Mouse (Mus musculus) liver, embryonic 11.5 days (tissue): ENCODE data around the gene Dlec1. TPM values are rescaled to one million over a fixed set of nuclear protein-coding genes. Genes with fewer than 3 reads are reported as not detected.

Source experiments
- ATAC-seq: fragments of 200-750 bp; cut with Nextera tagmentation; replicated peaks from 2 replicates; pipeline ENCODE4 v1.8.0; 2017; ENCODE audit warnings: moderate number of reproducible peaks, mild to moderate bottlenecking, moderate TSS enrichment, moderate library complexity; ENCODE audit not compliant: low FRiP score
- DNase-seq: peaks from one replicate; pipeline ENCODE4 v3.0.0-alpha.2; 2017; ENCODE audit warnings: low spot score
- H3K27ac ChIP-seq: fragments of 300-500 bp; sonication (generic); 2 replicates; pipeline ENCODE4 v1.5.1; 2014; ENCODE audit warnings: mild to moderate bottlenecking, low read depth, low read length, control low read depth
- H3K27me3 ChIP-seq: fragments of 300-500 bp; sonication (generic); replicated peaks from 2 replicates; pipeline ENCODE4 v1.6.1; 2014; ENCODE audit warnings: low read length, mixed read lengths; ENCODE audit not compliant: control insufficient read depth, insufficient read depth
- H3K36me3 ChIP-seq: fragments of 300-500 bp; sonication (generic); 2 replicates; pipeline ENCODE4 v1.6.1; 2014; ENCODE audit warnings: mild to moderate bottlenecking, low read length, moderate library complexity, mixed read lengths; ENCODE audit not compliant: control insufficient read depth, insufficient read depth
- H3K4me1 ChIP-seq: fragments of 300-500 bp; sonication (generic); replicated peaks from 2 replicates; pipeline ENCODE4 v1.6.1; 2014; ENCODE audit warnings: low read length, mixed read lengths; ENCODE audit not compliant: control insufficient read depth, insufficient read depth
- H3K4me2 ChIP-seq: fragments of 300-500 bp; sonication (generic); 2 replicates; pipeline ENCODE4 v1.6.1; 2014; ENCODE audit warnings: mild to moderate bottlenecking, control low read depth, moderate library complexity
- H3K4me3 ChIP-seq: fragments of 300-500 bp; sonication (generic); 2 replicates; pipeline ENCODE4 v1.5.1; 2014; ENCODE audit warnings: low read depth, low read length, control low read depth
- H3K9ac ChIP-seq: fragments of 300-500 bp; sonication (generic); 2 replicates; pipeline ENCODE4 v1.6.1; 2014; ENCODE audit warnings: low read depth, low read length, control low read depth
- H3K9me3 ChIP-seq: fragments of 300-500 bp; sonication (generic); 2 replicates; pipeline ENCODE4 v1.6.1; 2016; ENCODE audit warnings: low read length, inconsistent platforms, mixed read lengths; ENCODE audit not compliant: control insufficient read depth
- whole genome bisulfite sequencing: fragments of 180-500 bp; shearing (Covaris S2); extraction: QIAGEN DNeasy Blood & Tissue Kit; methylation state at CpG from one replicate; pipeline ENCODE4 v1.1.7; 2014; 5-methylcytosine and 5-hydroxymethylcytosine counted together
- polyA plus RNA-seq: library from polyadenylated mRNA; unstranded; fragments of >200 nt; fragmentation: Nextera tagmentation; extraction: Ambion mirVana; gene quantifications from 2 replicates; pipeline ENCODE4 v1.2.1, GENCODE M21; 2014

The Dlec1 gene
- polyA plus RNA-seq, 1 experiment from 2014 or later, result 0.34 TPM

DNA sequence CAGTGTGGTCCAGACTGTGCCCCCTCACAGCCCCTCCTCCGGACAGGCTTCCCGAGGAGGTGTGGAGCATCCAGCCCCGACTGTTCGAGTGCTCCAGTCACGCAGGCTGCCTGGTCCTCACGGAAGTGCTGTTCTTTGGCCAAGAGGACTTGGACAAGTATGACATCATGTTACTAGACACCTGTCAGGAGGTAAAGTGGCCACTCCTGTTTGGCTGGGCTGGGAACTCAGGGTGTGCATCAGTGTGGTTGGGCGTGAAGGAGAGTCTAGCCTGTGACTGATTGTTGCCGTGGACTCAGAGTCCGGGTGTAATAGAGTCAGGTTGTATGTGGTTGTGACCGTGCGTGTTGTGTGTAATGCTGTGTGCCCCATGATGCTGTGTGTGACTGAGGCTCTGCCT, 34.0 kb upstream of the Dlec1 start:
- WGBS, result 91% methylated on average over 11 of the region's 11 CpGs
- Histone ChIP-seq H3K9ac (no peak overlapping the region), H3K4me2 (no peak overlapping the region), H3K36me3 (no peaks in the 10 kb centered on the region), H3K4me3 (no peak overlapping the region), H3K27me3 (no peaks in the 10 kb centered on the region), H3K4me1 (no peaks in the 10 kb centered on the region), H3K9me3 (no peaks in the 10 kb centered on the region), H3K27ac (no peak overlapping the region)
- DNase-seq (no peak), ATAC-seq (no peak)

DNA sequence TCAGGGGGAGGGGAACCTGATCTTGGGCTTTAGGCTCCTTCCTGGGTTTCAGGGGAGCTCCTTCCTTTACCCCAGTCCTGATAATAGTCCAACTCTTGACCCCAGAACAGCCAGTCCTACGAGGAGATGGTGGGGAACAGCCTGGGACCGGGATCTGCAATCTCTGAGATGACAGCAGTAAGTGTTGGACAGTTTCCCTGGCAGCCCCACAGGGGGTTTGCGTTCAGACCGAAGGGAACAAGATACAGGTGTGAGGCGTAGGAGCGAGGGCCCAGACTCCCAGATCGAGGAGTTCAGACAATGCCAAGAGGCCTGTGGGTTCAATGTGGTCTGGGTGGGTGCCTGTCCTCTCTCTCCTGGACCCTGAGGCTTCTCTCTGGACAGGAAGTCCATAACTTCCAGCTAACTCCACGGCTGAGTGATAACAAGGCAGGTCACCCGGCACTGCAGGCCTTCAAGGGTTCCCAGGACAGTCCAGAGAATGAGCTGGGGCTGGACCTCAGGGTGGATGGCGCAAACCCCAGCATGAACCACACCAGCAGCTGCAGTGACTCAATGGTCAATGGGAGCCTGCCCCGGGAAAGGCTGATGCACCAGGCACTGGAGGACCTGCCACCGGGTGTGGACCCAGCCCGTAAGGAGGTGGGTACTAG, 32.0 kb upstream of the Dlec1 start:
- Histone ChIP-seq H3K4me1 (no peaks in the 10 kb centered on the region), H3K27me3 (no peaks in the 10 kb centered on the region), H3K36me3 (no peaks in the 10 kb centered on the region), H3K9me3 (no peaks in the 10 kb centered on the region), H3K27ac (no peak overlapping the region), H3K4me2 (no peak overlapping the region), H3K4me3 (no peak overlapping the region), H3K9ac (no peak overlapping the region)
- ATAC-seq, result no peak
- DNase-seq, result no peak
- 77% methylated on average over 13 of the region's 13 CpGs for WGBS

DNA sequence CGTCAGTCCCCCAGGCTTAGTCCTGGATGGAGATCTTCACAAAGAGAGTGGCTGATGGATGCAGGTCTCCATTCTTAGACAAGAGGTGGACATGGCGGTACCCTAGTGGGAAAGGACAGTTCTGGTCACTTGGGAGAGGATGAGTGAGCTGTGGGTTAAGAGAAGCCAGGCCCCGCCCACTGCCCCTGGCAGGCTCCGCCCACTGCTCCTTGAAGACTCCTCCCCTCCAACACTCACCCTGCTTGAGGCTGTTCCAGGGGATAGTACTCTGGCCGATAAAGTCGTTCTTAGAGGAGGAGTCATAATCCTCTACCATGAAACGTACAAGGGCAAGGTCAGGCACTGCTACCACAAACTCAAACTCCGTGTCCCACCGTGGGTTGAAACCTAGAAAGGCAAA, 30.5 kb upstream of the Dlec1 start:
- WGBS, result 76% methylated on average over 9 of the region's 9 CpGs
- H3K9me3 ChIP-seq, result no peaks in the 10 kb centered on the region
- no peak overlapping the region for H3K9ac ChIP-seq
- H3K4me2 ChIP-seq, result no peak overlapping the region
- no peaks in the 10 kb centered on the region for H3K36me3 ChIP-seq
- ATAC-seq (no peak), DNase-seq (no peak)
- no peak overlapping the region for H3K4me3 ChIP-seq
- H3K4me1 ChIP-seq, result no peaks in the 10 kb centered on the region
- H3K27me3 ChIP-seq, result no peaks in the 10 kb centered on the region
- no peak overlapping the region for H3K27ac ChIP-seq

DNA sequence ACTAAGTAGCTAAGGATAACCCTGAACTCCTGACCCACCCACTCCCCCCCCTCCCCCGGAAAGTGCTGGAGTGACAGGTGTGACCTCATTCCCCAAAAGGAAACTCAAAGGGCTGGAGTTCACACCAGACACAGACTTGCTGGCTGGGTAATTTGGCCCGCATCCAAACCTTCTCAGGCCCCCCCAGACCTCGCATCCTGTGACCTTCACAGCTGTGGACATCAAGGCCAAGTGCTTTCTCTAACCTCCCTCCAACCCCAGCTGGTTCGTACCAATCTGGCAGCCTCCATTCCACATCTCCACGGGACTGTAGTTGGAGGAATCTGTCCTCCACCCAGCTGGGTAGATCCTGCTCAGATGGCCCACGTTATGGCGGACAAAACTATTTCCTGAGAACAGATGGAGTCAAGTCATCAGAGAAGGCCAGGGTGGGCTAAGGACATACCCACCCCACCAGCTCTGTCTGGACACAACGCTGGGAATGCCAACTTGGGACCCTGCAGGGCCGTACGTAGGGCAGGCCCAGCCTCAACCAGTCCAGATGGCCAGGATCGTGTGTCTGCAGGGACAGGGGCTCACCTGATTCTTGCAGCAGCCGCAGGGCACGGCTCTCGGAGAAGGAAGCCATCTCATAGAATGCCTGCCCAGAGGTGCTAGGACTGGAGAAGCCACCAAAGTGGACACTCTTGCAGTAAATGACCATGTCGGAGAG, 28.9 kb upstream of the Dlec1 start:
- Histone ChIP-seq H3K9me3 (no peaks in the 10 kb centered on the region), H3K9ac (no peak overlapping the region), H3K27ac (no peak overlapping the region), H3K4me1 (no peaks in the 10 kb centered on the region), H3K4me2 (no peak overlapping the region), H3K36me3 (no peaks in the 10 kb centered on the region), H3K27me3 (no peaks in the 10 kb centered on the region), H3K4me3 (no peak overlapping the region)
- no peak for DNase-seq
- WGBS, result 83% methylated on average over 15 of the region's 15 CpGs
- ATAC-seq, result no peak

DNA sequence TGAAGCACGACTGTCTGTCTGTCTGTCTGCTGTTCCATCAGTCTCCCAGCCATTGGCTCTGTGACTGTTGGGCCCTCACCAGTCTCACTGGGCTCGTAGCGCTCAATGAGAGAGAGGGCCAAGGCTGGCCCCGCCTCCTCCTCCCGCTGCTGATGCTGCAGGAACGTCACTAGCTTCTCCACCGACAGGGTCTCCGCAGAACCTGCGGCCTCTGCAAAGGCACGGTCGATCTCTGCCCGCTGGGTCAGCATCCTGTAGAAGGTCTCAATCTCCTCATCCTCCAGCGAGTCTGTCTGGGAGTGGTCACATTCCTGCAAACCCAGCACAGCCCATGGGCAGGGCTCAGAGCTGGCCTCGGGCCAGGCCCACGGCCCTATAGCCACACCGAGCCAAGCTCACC, 26.6 kb upstream of the Dlec1 start:
- 58% methylated on average over 16 of the region's 16 CpGs for WGBS
- DNase-seq, result no peak
- Histone ChIP-seq H3K4me2 (no peak overlapping the region), H3K36me3 (no peaks in the 10 kb centered on the region; the same call in 1 of the 2 replicates), H3K4me3 (no peak overlapping the region), H3K27ac (no peak overlapping the region), H3K9me3 (no peaks in the 10 kb centered on the region), H3K27me3 (no peaks in the 10 kb centered on the region), H3K4me1 (no peaks in the 10 kb centered on the region), H3K9ac (no peak overlapping the region)
- no peak for ATAC-seq

DNA sequence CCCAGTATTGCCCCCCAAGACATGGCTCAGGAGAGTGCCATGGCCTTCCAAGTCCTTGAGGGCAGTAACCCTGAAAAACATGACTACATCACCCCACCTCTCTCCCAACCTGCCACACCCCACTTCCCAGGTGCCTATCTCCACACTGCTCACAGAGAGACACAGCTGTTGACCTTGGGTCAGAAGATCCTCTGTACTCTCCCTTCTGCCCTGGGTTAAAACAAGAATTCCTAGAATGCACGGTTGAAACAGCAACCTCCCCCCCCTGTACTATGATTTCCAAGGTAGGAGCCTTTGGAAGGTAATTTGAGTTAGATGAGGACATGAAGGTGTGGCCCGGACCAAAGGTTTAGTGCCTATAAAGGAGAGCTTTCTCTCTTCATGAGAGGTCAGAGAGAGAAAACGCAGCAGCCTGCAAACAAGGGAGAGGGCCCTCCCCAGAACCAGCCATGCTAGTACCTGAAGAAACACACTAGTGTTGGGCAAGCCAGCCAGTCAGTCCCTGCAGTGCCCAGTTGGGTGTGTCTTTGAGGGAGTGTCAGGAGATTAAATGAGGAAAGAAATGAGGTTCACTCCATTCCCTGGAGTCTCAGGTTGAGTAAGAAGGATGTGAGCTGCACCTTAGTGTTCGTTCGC, 22.1 kb upstream of the Dlec1 start:
- H3K4me3 ChIP-seq, result no peak overlapping the region
- H3K4me1 ChIP-seq, result peaks cover 4% of the 10 kb centered on the region
- no peaks in the 10 kb centered on the region; the same call in 1 of the 2 replicates for H3K36me3 ChIP-seq
- no peaks in the 10 kb centered on the region for H3K27me3 ChIP-seq
- no peak for DNase-seq
- H3K9ac ChIP-seq, result no peak overlapping the region
- ATAC-seq, result no peak
- no peak overlapping the region for H3K4me2 ChIP-seq
- no peaks in the 10 kb centered on the region for H3K9me3 ChIP-seq
- H3K27ac ChIP-seq, result no peak overlapping the region
- WGBS, result 78% methylated on average over 5 of the region's 5 CpGs

DNA sequence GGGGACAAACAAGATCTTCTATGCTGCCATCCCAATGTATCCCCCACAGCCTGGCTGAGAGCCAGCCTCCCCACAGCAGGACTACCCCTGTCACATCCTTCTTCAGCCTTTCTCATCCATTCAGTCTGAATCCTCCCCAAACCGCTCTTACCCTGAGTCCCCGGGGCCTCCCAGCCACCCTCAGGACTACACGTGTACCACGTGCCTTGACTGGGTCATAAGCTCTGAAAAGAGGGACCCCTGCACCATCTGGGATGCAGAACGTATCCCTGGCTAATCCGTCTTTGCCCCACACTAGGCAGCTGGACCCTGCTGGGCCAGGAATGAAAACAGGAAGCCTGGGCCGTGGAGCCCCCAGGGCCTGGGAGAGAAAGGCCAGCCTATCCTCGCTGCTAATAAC, 20.2 kb upstream of the Dlec1 start:
- ATAC-seq (no peak), DNase-seq (no peak)
- Histone ChIP-seq H3K9ac (peak overlapping the region; percentile 0; the same call in 1 of the 2 replicates), H3K36me3 (no peaks in the 10 kb centered on the region; the same call in 1 of the 2 replicates), H3K4me2 (no peak overlapping the region), H3K4me3 (no peak overlapping the region), H3K27me3 (no peaks in the 10 kb centered on the region), H3K9me3 (no peaks in the 10 kb centered on the region), H3K4me1 (peaks cover 4% of the 10 kb centered on the region), H3K27ac (peak overlapping the region; percentile 13; the same call in 1 of the 2 replicates)
- WGBS, result 46% methylated on average over 8 of the region's 8 CpGs

DNA sequence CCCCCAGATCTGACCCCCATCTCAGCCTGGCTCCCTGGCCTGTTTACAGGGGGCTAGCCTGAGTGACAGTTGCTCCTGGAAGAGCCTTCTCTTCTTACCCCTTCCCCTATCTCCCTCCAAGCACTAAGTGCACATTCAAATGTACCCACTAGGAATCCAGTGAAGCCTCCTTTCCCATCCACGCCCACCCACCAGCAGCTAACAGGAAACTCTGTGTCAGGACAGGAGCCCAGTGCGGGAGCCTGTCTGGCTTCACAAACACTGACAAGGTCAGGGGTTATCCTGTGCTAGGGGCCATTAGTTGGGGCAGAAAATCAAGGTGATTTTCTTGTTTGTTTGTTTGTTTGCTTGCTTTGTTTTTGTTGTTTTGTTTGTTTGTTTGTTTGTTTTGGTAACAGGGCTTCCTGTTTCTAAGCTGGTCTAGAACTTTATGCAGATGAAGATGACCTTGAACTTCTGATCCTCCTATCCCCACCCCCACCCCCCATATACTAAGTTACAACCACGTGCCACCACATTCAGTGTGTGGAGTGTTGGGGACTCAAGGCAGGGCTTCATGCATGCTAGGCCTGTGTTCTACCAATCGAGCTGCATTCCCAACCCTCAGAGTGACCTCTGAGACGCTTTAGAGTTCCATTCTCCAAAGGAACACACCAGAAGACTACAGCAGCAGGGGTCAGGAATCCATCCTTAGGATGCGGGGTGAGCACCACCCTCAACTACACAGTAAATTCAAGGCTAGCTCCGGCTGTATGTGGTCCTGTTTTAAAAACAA, 19.4 kb upstream of the Dlec1 start:
- H3K36me3 ChIP-seq, result no peaks in the 10 kb centered on the region; the same call in 1 of the 2 replicates
- peak overlapping the region; percentile 13; the same call in 1 of the 2 replicates for H3K27ac ChIP-seq
- no peaks in the 10 kb centered on the region for H3K9me3 ChIP-seq
- H3K9ac ChIP-seq, result no peak overlapping the region
- no peak for DNase-seq
- H3K4me3 ChIP-seq, result no peak overlapping the region
- H3K4me2 ChIP-seq, result no peak overlapping the region
- WGBS, result 69% methylated on average over 7 of the region's 7 CpGs
- no peak for ATAC-seq
- H3K4me1 ChIP-seq, result peaks cover 6% of the 10 kb centered on the region
- H3K27me3 ChIP-seq, result no peaks in the 10 kb centered on the region
